In genomic region chr17:23738836-23739201, GRCm38 (mm10) we compare ENCODE assay signal across 9 mouse cellular contexts. TPM values are rescaled to one million over a fixed set of nuclear protein-coding genes. Genes with fewer than 3 reads are reported as not detected.
DNase-seq lines count a peak whose midpoint lies in the region; ATAC-seq and TF ChIP-seq lines count a peak whose summit lies in the region.
"Had no signal": no experiment of that assay in that cellular context is flagged by ENCODE, and none has a peak within 500 bp of the region (broad histone marks: within the 10 kb centered on the region; RNA-seq: fewer than 3 reads in every experiment).

No protein-coding gene starts in this region.

- H3K9me3 ChIP-seq in liver, embryonic 16.5 days (replicated peaks; ENCODE audit: control insufficient read depth, low read length) = no peaks in the 10 kb centered on the region

- TF ChIP-seq CTCF in gastrocnemius, adult 2 months (IDR thresholded peaks at IDR 0.05) = no peak

- H3K4me2 ChIP-seq in liver, embryonic 16.5 days (ENCODE audit: low read depth, low read length) = 0 out of 2 replicates have a peak overlapping the region, but pooled peaks have one; percentile 3

- no peak overlapping the region for H3K9ac ChIP-seq in liver, embryonic 16.5 days (ENCODE audit: low read depth, low read length)

- intact Hi-C loops in gastrocnemius, adult 2 months (cut with DNase I) = no loop called here
- intact Hi-C loops in left cerebral cortex, postnatal 10 days (cut with DNase I) = no loop called here

- DNase-seq in gastrocnemius, adult 2 months = no peak
- no peak for DNase-seq in gastrocnemius, postnatal 25 days
- peak; percentile 9 for DNase-seq in retina, embryonic 14.5 days (ENCODE audit: low spot score)
- no peak for DNase-seq in retina, postnatal 1 day
- no peak for DNase-seq in embryo, embryonic 11 days
- no peak for DNase-seq in left cerebral cortex, postnatal 10 days (ENCODE audit: extremely low spot score in 1 of 2, low spot score in 2 of 2)
- DNase-seq in right cerebral cortex, postnatal 25 days = no peak

- WGBS in liver, embryonic 16.5 days (ENCODE audit: insufficient replicate concordance) = 32% methylated on average over 2 of the region's 2 CpGs

- peak overlapping the region; percentile 86 for H3K4me3 ChIP-seq in gastrocnemius, adult 2 months
- H3K4me3 ChIP-seq in liver, embryonic 16.5 days (ENCODE audit: low read depth, low read length) = peak overlapping the region; percentile 71; the same call in 1 of the 2 replicates

- peak overlapping the region; percentile 91 for H3K27ac ChIP-seq in gastrocnemius, adult 2 months
- no peak overlapping the region for H3K27ac ChIP-seq in liver, embryonic 16.5 days (ENCODE audit: low read length)

- peaks cover 28% of the 10 kb centered on the region for H3K4me1 ChIP-seq in liver, embryonic 16.5 days (ENCODE audit: control insufficient read depth, low read depth, low read length)

- peaks cover 62% of the 10 kb centered on the region for H3K27me3 ChIP-seq in liver, embryonic 16.5 days (ENCODE audit: control insufficient read depth, insufficient read depth, low read depth, low read length)

- H3K36me3 ChIP-seq in liver, embryonic 16.5 days (ENCODE audit: control insufficient read depth, insufficient read depth) = peaks cover 3% of the 10 kb centered on the region

- ATAC-seq in liver, embryonic 16.5 days (ENCODE audit: low read depth) = no peak

RNA-seq across cellular contexts. Expression of gene Paqr4, which starts 1.8 kb away (rescaled TPM):
- total RNA-seq in gastrocnemius, adult 2 months (2021) = 1 to 10 TPM; 2.7 to 4.0 TPM
- total RNA-seq in gastrocnemius, postnatal 25 days (2021) = 1 to 10 TPM; 4.4 to 5.2 TPM
- 7.5 and 7.6 TPM in 2 replicates for polyA plus RNA-seq in liver, embryonic 16.5 days (2015; fragmentation: Nextera tagmentation; extraction: Ambion mirVana)
- total RNA-seq in left cerebral cortex, postnatal 10 days (2021) = 10 to 100 TPM; 55.8 to 57.7 TPM

RNA-seq across cellular contexts. Expression of gene Kremen2, which starts 6.8 kb away (rescaled TPM):
- not detected for total RNA-seq in gastrocnemius, adult 2 months (2021)
- not detected for total RNA-seq in gastrocnemius, postnatal 25 days (2021)
- not detected in 2 replicates for polyA plus RNA-seq in liver, embryonic 16.5 days (2015; fragmentation: Nextera tagmentation; extraction: Ambion mirVana)
- under 1 TPM in 1 of 2 experiments, not detected in 1; 0.36 TPM for total RNA-seq in left cerebral cortex, postnatal 10 days (2021)
- total RNA-seq: common myeloid progenitor, adult 5-6 weeks had no signal

RNA-seq across cellular contexts. Expression of gene Pkmyt1, which starts 12.7 kb away (rescaled TPM):
- under 1 TPM; 0.53 to 0.64 TPM for total RNA-seq in gastrocnemius, adult 2 months (2021)
- total RNA-seq in gastrocnemius, postnatal 25 days (2021) = under 1 TPM; 0.67 to 0.83 TPM
- 24.9 and 26.0 TPM in 2 replicates for polyA plus RNA-seq in liver, embryonic 16.5 days (2015; fragmentation: Nextera tagmentation; extraction: Ambion mirVana)
- total RNA-seq in left cerebral cortex, postnatal 10 days (2021) = 1 to 10 TPM; 6.5 to 7.2 TPM

RNA-seq across cellular contexts. Expression of gene 1520401A03Rik, which starts 16.2 kb away (rescaled TPM):
- total RNA-seq in gastrocnemius, adult 2 months (2021) = not detected
- not detected for total RNA-seq in gastrocnemius, postnatal 25 days (2021)
- 0.04 and 0.14 TPM in 2 replicates for polyA plus RNA-seq in liver, embryonic 16.5 days (2015; fragmentation: Nextera tagmentation; extraction: Ambion mirVana)
- under 1 TPM; 0.11 to 0.61 TPM for total RNA-seq in left cerebral cortex, postnatal 10 days (2021)
- total RNA-seq: common myeloid progenitor, adult 5-6 weeks had no signal

RNA-seq across cellular contexts. Expression of gene Flywch1, which starts 32.6 kb away (rescaled TPM):
- total RNA-seq in gastrocnemius, adult 2 months (2021) = 10 to 100 TPM; 43.3 to 50.4 TPM
- total RNA-seq in gastrocnemius, postnatal 25 days (2021) = 10 to 100 TPM; 33.5 to 34.0 TPM
- polyA plus RNA-seq in liver, embryonic 16.5 days (2015; fragmentation: Nextera tagmentation; extraction: Ambion mirVana) = 8.6 and 10.6 TPM in 2 replicates
- 100 to 1,000 TPM; 125 to 133 TPM for total RNA-seq in left cerebral cortex, postnatal 10 days (2021)

Comparison
In these comparisons a context has a peak if more than half of its experiments do, and no peak if none do; other contexts are left out.
1. RNA of gene Paqr4, which starts 1.8 kb away (total RNA-seq): 55.8 to 57.7 TPM in left cerebral cortex, postnatal 10 days; 4.4 to 5.2 TPM in gastrocnemius, postnatal 25 days and 2.7 to 4.0 TPM in gastrocnemius, adult 2 months; every median in the first group is over 4 times any median in the second.
2. RNA of gene Pkmyt1, which starts 12.7 kb away (total RNA-seq): 6.5 to 7.2 TPM in left cerebral cortex, postnatal 10 days; 0.67 to 0.83 TPM in gastrocnemius, postnatal 25 days and 0.53 to 0.64 TPM in gastrocnemius, adult 2 months; every median in the first group is over 4 times any median in the second.